Mouse (Mus musculus) spleen, adult 2 months (tissue): ENCODE data around the gene Hba-a1. TPM values are rescaled to one million over a fixed set of nuclear protein-coding genes. Genes with fewer than 3 reads are reported as not detected.
"Not testable (repeated sequence)": the region's sequence is repeated elsewhere in the genome, so short reads cannot be mapped to it uniquely, and the experiment has no call there.

Experiments used
- DNase-seq, 2 experiments: peaks; one replicate each; pipeline versions ENCODE4 v3.0.0 to v3.0.0-alpha.2; 2012 to 2021; ENCODE audit warnings: low spot score in 2 of 2, low read depth in 1 of 2
- H3K27ac ChIP-seq: fragments of 200-500 bp; 2 replicates; pipeline ENCODE4 v1.5.1; 2012; ENCODE audit warnings: low read length, inconsistent platforms; ENCODE audit not compliant: insufficient read depth
- H3K27me3 ChIP-seq: fragments of 200-500 bp; 2 replicates; pipeline ENCODE4 v1.6.1; 2012; ENCODE audit warnings: mild to moderate bottlenecking, moderate library complexity, low read length, inconsistent platforms; ENCODE audit not compliant: control insufficient read depth, insufficient read depth
- H3K36me3 ChIP-seq: fragments of 200-500 bp; 2 replicates; pipeline ENCODE4 v1.6.1; 2012; ENCODE audit warnings: mild to moderate bottlenecking, low read length, inconsistent platforms; ENCODE audit not compliant: control insufficient read depth, insufficient read depth
- H3K4me1 ChIP-seq: fragments of 200-500 bp; 2 replicates; pipeline ENCODE4 v1.6.1; 2011; ENCODE audit warnings: inconsistent platforms; ENCODE audit not compliant: control insufficient read depth, insufficient read depth, insufficient read length
- H3K4me3 ChIP-seq: fragments of 200-500 bp; 2 replicates; pipeline ENCODE4 v1.5.1; 2011; ENCODE audit warnings: mild to moderate bottlenecking, inconsistent platforms; ENCODE audit not compliant: insufficient read depth, insufficient read length; ENCODE audit errors: extremely low read depth
- CTCF ChIP-seq: fragments of 200-500 bp; IDR thresholded peaks from 2 replicates; pipeline ENCODE4 v1.5.1; 2011; ENCODE audit warnings: mild to moderate bottlenecking, inconsistent platforms; ENCODE audit not compliant: insufficient read depth, insufficient read length, insufficient replicate concordance; ENCODE audit errors: extremely low read depth
- POLR2A ChIP-seq: fragments of 200-500 bp; IDR thresholded peaks from 2 replicates; pipeline ENCODE4 v1.6.1; 2011; ENCODE audit warnings: low read depth, low read length, inconsistent platforms
- WGBS: fragments of 180-500 bp; shearing (Covaris S2); methylation state at CpG from one replicate; pipeline ENCODE4 v1.1.7; 2018; 5-methylcytosine and 5-hydroxymethylcytosine counted together
- polyA plus RNA-seq: library from polyadenylated mRNA; depleted of rRNA; stranded (reverse); fragments of >200 nt; gene quantifications from 2 replicates; pipeline ENCODE4 v1.2.3, GENCODE M21; 2012

The Hba-a1 gene
- polyA plus RNA-seq, 1 experiment: 79,309 TPM

DNA sequence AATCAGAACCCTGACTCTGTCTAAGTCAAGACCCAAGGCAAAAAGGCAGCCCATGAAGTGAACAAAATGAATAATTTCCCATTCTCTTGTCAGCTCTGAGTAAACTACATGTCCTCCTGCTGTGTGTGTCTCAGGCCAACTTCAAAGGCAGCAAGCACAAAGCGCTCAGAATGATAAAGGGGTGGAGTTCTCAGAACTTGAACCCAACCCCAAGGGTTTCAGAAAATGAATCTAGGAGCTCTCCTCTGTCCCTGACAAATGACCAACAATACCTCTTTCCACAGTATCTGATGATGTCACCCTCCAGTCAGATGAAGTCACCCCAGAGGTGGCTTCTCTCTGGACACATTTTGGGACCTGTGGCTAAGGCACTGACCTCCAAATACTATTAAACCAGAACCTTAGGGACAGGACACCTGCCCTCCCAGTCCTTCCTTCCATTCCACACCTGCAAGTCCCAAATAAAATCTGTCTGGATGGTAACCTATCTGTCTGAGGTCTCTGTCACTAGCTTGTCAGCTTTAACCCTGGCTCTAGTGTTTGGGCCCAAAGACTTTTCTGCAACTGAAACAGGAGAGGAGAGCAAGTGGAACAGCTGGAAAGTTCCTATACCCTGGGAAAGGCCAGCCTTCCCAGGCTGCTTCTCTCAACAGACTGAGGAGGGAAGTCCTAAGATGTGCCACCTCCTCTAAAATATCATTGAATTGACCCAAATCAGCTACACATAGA, 1.7 kb upstream of the Hba-a1 start:
- DNase-seq: no peak
- H3K27ac ChIP-seq: no peak overlapping the region
- H3K4me3 ChIP-seq: no peak overlapping the region
- WGBS: 89% methylated on average over 1 of the region's 1 CpGs
- H3K36me3 ChIP-seq: no peaks in the 10 kb centered on the region
- TF ChIP-seq POLR2A: no peak
- no peak for TF ChIP-seq CTCF
- H3K27me3 ChIP-seq: peaks cover 2% of the 10 kb centered on the region; the same call in 1 of the 2 replicates
- no peaks in the 10 kb centered on the region for H3K4me1 ChIP-seq

DNA sequence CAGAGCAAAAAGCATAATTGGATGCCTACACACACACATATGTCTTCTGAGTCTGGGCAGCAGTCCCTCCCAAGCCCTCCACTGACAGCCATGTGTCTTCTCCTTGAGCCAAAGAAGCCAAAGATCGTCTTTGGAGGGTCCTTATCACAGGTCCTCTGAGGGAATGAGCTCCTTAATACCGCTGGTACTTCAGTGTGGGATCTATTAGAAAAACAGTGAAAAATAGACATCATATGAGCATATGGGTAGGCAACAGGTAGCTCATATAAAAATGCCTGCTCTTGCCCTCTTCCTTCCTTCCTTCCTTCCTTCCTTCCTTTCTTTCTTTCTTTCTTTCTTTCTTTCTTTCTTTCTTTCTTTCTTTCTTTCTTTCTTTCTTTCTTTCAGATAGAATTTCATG, 1.3 kb downstream of the Hba-a1 start:
- H3K27ac ChIP-seq: peak overlapping the region; percentile 22; the same call in 1 of the 2 replicates
- not testable (repeated sequence) for H3K36me3 ChIP-seq, H3K27me3 ChIP-seq, H3K4me1 ChIP-seq, DNase-seq
- WGBS: 44% methylated on average over 2 of the region's 2 CpGs
- H3K4me3 ChIP-seq: peak overlapping the region; percentile 14; the same call in 1 of the 2 replicates

- Histone ChIP-seq H3K36me3 (no peaks in the 10 kb centered on the region), H3K4me3 (no peak overlapping the region), H3K27ac (no peak overlapping the region), H3K27me3 (no peaks in the 10 kb centered on the region), H3K4me1 (no peaks in the 10 kb centered on the region)
- TF ChIP-seq POLR2A (no peak), CTCF (no peak)
- DNase-seq: no peak
- WGBS: 77% methylated on average over 7 of the region's 7 CpGs
Observed at GRCm38 (mm10) chr11:32285031-32285775, 1.9 kb downstream of the Hba-a1 start.

DNA sequence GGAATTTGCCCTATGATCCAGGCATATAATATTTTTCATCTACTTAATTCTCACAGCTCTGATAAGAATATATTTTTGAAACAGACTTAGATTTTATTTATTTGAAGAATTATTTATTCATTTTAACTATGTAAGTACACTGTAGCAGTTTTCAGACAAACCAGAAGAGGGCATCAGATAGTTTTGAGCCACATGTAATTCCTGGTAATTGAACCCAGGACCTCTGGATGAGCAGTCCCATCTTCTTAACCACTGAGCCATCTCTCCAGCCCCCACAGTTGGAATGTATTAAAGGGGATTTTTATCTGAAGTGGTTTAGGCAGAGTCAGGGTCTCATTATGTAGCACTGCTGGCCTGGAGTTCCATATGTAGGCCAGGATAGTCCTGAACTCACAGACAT, 2.6 kb downstream of the Hba-a1 start:
- DNase-seq, H3K36me3 ChIP-seq, H3K4me1 ChIP-seq, H3K4me3 ChIP-seq, H3K27ac ChIP-seq, H3K27me3 ChIP-seq: not testable (repeated sequence)

GRCm38 (mm10) chr11:32286695-32287492, 3.6 kb downstream of the Hba-a1 start, which contains the start of gene Hbq1b:
Hbq1b (plus strand) TSS chr11:32286965.
- not testable (repeated sequence) for H3K27me3 ChIP-seq, H3K36me3 ChIP-seq, H3K4me1 ChIP-seq, H3K27ac ChIP-seq, H3K4me3 ChIP-seq
- DNase-seq: peak in 1 of 2 experiments; percentile 62
- 20% methylated on average over 30 of the region's 33 CpGs for WGBS
- peak; percentile 52; the same call in 1 of the 2 replicates for TF ChIP-seq CTCF

GRCm38 (mm10) chr11:32287493-32287825, 4.1 kb downstream of the Hba-a1 start:
- Histone ChIP-seq H3K4me1 (no peaks in the 10 kb centered on the region), H3K4me3 (no peak overlapping the region), H3K27me3 (no peaks in the 10 kb centered on the region), H3K27ac (no peak overlapping the region; the same call in 1 of the 2 replicates), H3K36me3 (no peaks in the 10 kb centered on the region)
- no peak for TF ChIP-seq POLR2A
- TF ChIP-seq CTCF: no peak
- DNase-seq: no peak
- 79% methylated on average over 9 of the region's 9 CpGs for whole genome bisulfite sequencing

DNA sequence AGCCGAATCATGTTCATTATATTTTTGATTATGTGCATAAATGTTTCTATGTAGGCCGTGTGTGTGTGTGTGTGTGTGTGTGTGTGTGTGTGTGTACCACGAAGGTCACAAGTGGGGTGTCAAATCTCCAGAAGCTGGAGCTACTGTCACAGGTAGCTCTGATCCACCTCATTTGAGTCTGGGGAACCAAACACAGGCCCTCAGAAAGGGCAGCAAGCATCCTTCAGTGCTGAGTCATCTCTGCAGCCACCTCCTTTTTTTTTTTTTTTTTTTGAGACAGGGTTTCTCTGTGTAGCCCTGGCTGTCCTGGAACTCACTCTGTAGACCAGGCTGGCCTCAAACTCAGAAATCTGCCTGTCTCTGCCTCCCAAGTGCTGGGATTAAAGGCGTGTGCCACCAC, 9.5 kb downstream of the Hba-a1 start:
- not testable (repeated sequence) for H3K36me3 ChIP-seq, H3K27me3 ChIP-seq, H3K27ac ChIP-seq, H3K4me1 ChIP-seq, DNase-seq, H3K4me3 ChIP-seq
- WGBS: 74% methylated on average over 4 of the region's 4 CpGs

DNA sequence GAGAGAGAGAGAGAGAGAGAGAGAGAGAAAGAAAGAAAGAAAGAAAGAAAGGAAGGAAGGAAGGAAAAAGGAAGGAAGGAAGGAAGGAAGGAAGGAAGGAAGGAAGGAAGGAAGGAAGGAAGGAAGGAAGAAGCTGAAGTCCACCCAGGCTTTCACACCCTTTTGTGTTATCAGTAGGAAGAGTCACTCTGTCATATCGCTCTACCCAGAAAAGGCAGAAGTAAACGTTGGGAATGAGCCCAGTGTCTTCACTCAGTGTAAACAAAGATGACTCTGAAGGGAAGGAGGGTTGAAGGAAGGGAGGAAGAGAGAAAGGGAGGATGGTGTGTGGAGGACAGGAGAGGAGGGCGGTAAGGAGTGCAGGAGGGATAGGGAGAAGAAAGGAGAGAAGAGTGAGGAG, 10.2 kb downstream of the Hba-a1 start:
- not testable (repeated sequence) for H3K4me3 ChIP-seq, DNase-seq, H3K27me3 ChIP-seq, H3K27ac ChIP-seq, H3K36me3 ChIP-seq, H3K4me1 ChIP-seq
- WGBS: 52% methylated on average over 3 of the region's 3 CpGs

GRCm38 (mm10) chr11:32296203-32296602, 12.9 kb downstream of the Hba-a1 start, which contains the start of gene Hba-a2:
Hba-a2 (plus strand) TSS chr11:32296489.
- not testable (repeated sequence) for H3K27ac ChIP-seq, DNase-seq, H3K4me3 ChIP-seq, H3K36me3 ChIP-seq, H3K4me1 ChIP-seq, H3K27me3 ChIP-seq
- no CpG with 5 or more reads among the region's 4 CpGs for WGBS
